Mouse (Mus musculus) large intestine, adult 2 months (tissue): ENCODE results near the gene Igdcc4. TPM values are rescaled to one million over a fixed set of nuclear protein-coding genes. Genes with fewer than 3 reads are reported as not detected.
A peak's percentile ranks its signal among the peaks of the same experiment; 100 is the strongest.

Experiments used
- DNase-seq: peaks from one replicate; pipeline ENCODE4 v3.0.0-alpha.2; 2012; ENCODE audit warnings: low read depth, low spot score
- WGBS: fragments of 180-500 bp; shearing (Covaris S2); methylation state at CpG from one replicate; pipeline ENCODE4 v1.1.7; 2018; 5-methylcytosine and 5-hydroxymethylcytosine counted together
- polyA plus RNA-seq: library from polyadenylated mRNA; depleted of rRNA; stranded (reverse); fragments of >200 nt; gene quantifications from 2 replicates; pipeline ENCODE4 v1.2.3, GENCODE M21; 2012

Igdcc4 gene
- polyA plus RNA-seq, 1 experiment = 1.5 TPM

- DNase-seq = no peak
- WGBS = 16% methylated on average over 24 of the region's 24 CpGs
Measured at GRCm38 (mm10) chr9:65109132-65110072, 8.1 kb downstream of the Igdcc4 start.

- no peak for DNase-seq
- 90% methylated on average over 5 of the region's 5 CpGs for WGBS
Measured at GRCm38 (mm10) chr9:65111698-65112097, 10.4 kb downstream of the Igdcc4 start.

GRCm38 (mm10) chr9:65113694-65114093 is 12.4 kb downstream of the Igdcc4 start:
- no peak for DNase-seq
- WGBS = 84% methylated on average over 2 of the region's 2 CpGs

GRCm38 (mm10) chr9:65115891-65116290 is 14.6 kb downstream of the Igdcc4 start:
- WGBS = 82% methylated on average over 2 of the region's 2 CpGs
- no peak for DNase-seq

GRCm38 (mm10) chr9:65117516-65117915 is 16.2 kb downstream of the Igdcc4 start:
- 68% methylated on average over 2 of the region's 2 CpGs for WGBS
- DNase-seq = no peak

- 21% methylated on average over 3 of the region's 3 CpGs for whole genome bisulfite sequencing
- DNase-seq = no peak
Measured at GRCm38 (mm10) chr9:65120935-65121334, 19.6 kb downstream of the Igdcc4 start.

GRCm38 (mm10) chr9:65122545-65122944 is 21.3 kb downstream of the Igdcc4 start:
- WGBS = 80% methylated on average over 18 of the region's 18 CpGs
- no peak for DNase-seq

- no peak for DNase-seq
- 72% methylated on average over 48 of the region's 48 CpGs for WGBS
Measured at GRCm38 (mm10) chr9:65123552-65124168, 22.4 kb downstream of the Igdcc4 start.

- DNase-seq = no peak
- 63% methylated on average over 25 of the region's 25 CpGs for WGBS
Measured at GRCm38 (mm10) chr9:65128123-65128815, 27.0 kb downstream of the Igdcc4 start.

- WGBS = 80% methylated on average over 5 of the region's 5 CpGs
- DNase-seq = no peak
Measured at GRCm38 (mm10) chr9:65131717-65132116, 30.4 kb downstream of the Igdcc4 start.

GRCm38 (mm10) chr9:65133739-65134138 is 32.5 kb downstream of the Igdcc4 start:
- WGBS = 7% methylated on average over 10 of the region's 10 CpGs
- peak; percentile 39 for DNase-seq

GRCm38 (mm10) chr9:65135126-65135525 is 33.8 kb downstream of the Igdcc4 start:
- DNase-seq = no peak
- WGBS = 90% methylated on average over 4 of the region's 4 CpGs

GRCm38 (mm10) chr9:65140491-65140890 is 39.2 kb downstream of the Igdcc4 start:
- 11% methylated on average over 8 of the region's 8 CpGs for WGBS
- no peak for DNase-seq

GRCm38 (mm10) chr9:65140936-65141305 is 39.6 kb downstream of the Igdcc4 start, which contains the start of gene Igdcc3:
Igdcc3 (plus strand) TSS chr9:65141189.
- under 1% methylated on average over 37 of the region's 48 CpGs for WGBS
- DNase-seq = no peak

GRCm38 (mm10) chr9:65141306-65141975 is 40.2 kb downstream of the Igdcc4 start:
- no peak for DNase-seq
- WGBS = under 1% methylated on average over 68 of the region's 73 CpGs

GRCm38 (mm10) chr9:65141976-65142318 is 40.7 kb downstream of the Igdcc4 start:
- no peak for DNase-seq
- WGBS = 2% methylated on average over 17 of the region's 17 CpGs

GRCm38 (mm10) chr9:65142399-65142798 is 41.1 kb downstream of the Igdcc4 start:
- DNase-seq = no peak

GRCm38 (mm10) chr9:65146001-65146400 is 44.7 kb downstream of the Igdcc4 start:
- WGBS = 86% methylated on average over 5 of the region's 5 CpGs
- no peak for DNase-seq

More at GRCm38 (mm10) chr9:65142399-65142798, 41.1 kb downstream of the Igdcc4 start:
- 9% methylated on average over 8 of the region's 8 CpGs for WGBS

- WGBS = 83% methylated on average over 7 of the region's 7 CpGs
- DNase-seq = no peak
Measured at GRCm38 (mm10) chr9:65148507-65148906, 47.2 kb downstream of the Igdcc4 start.
